In genomic region chr6:99069726-99070125, GRCm38 (mm10) we compare ENCODE assay signal across 12 mouse cellular contexts.
A peak's percentile ranks its signal among the peaks of the same experiment; 100 is the strongest.
DNase-seq lines count a peak whose midpoint lies in the region.
"Had no signal": no experiment of that assay in that cellular context is flagged by ENCODE, and none has a peak within 500 bp of the region (broad histone marks: within the 10 kb centered on the region; RNA-seq: fewer than 3 reads in every experiment).

No protein-coding gene starts in this region.

- peak; percentile 56 for DNase-seq in adrenal gland, adult 2 months
- no peak for DNase-seq in adrenal gland, postnatal 25 days
- peak; percentile 32 to 46 for DNase-seq in adrenal gland, postnatal 36 days
- no peak for DNase-seq in adrenal gland, postnatal 4 days (ENCODE audit: low spot score in 2 of 2)
- no peak for DNase-seq in layer of hippocampus, postnatal 14 days (ENCODE audit: low spot score in 2 of 2)
- DNase-seq: B cell, adult 2 months; cerebellum, adult 11-12 months; cerebellum, adult 2 months; cerebellum, adult 9-10 months; cerebellum, postnatal 10 days; cerebellum, postnatal 25 days; forebrain, postnatal 0 days had no signal

Comparison
In these comparisons a context has a peak if more than half of its experiments do, and no peak if none do; other contexts are left out.
1. DNase-seq: peak in adrenal gland, adult 2 months (single experiment) and adrenal gland, postnatal 36 days (2 of 2); none in adrenal gland, postnatal 25 days (single experiment), adrenal gland, postnatal 4 days (0 of 2) and layer of hippocampus, postnatal 14 days (0 of 2).